Mouse (Mus musculus): ENCODE data around the gene Ppfia1.

Gene Ppfia1

GRCm38 (mm10) chr7:144480314-144480713 lies 73.2 kb downstream of the Ppfia1 start:
- no peak for DNase-seq

GRCm38 (mm10) chr7:144479569-144479968 lies 74.0 kb downstream of the Ppfia1 start:
- no peak for DNase-seq

DNA sequence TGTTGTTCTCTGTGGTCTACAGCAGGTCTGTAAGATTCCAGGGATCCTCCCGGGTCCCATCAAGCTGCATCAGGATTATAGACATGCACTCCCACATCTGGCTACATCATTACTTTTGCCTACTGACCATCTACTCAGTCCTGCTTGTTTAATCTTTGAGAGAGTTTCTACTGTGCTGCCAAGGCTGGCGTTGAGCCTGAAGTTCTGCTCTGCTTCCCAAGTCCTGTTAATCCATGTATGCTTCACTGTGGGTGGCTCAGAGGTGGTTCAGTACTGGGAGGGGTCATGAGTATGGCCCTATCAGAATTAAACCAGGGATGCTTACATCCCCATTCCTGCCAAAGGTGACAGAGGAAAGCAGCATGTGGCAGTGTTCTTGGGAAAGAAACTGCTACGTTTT lies 77.8 kb downstream of the Ppfia1 start:
- no peak for DNase-seq

GRCm38 (mm10) chr7:144473486-144473885 lies 80.0 kb downstream of the Ppfia1 start:
- no peak for DNase-seq

- DNase-seq: no peak
Measured at GRCm38 (mm10) chr7:144471103-144471502, 82.4 kb downstream of the Ppfia1 start.

GRCm38 (mm10) chr7:144470545-144471059 lies 82.9 kb downstream of the Ppfia1 start, which contains the start of gene Cttn:
Cttn (minus strand) TSS chr7:144471009.
- peak; percentile 24 for DNase-seq

- no peak for DNase-seq
Measured at GRCm38 (mm10) chr7:144469908-144470544, 83.5 kb downstream of the Ppfia1 start.

- DNase-seq: no peak
Measured at GRCm38 (mm10) chr7:144469181-144469641, 84.3 kb downstream of the Ppfia1 start.

DNA sequence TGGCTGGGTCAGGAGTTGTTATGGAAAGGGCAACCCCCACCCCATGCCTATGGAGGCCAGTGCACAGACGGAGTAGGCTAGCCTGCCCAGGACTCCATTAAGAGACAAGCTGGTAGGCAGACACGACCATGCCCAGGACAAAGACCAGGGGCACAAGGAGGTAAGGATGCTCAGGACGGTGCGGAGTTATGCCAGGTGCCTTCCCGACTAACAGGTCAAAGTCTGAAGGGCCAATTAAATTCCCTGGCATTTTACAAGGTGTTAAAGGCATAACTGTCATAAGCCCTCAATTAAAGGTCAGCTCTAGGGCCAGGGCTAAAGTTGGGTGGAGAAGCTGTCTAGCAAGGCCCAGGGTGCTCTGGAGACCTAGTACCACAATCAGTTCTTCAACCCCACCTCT lies 84.8 kb downstream of the Ppfia1 start:
- no peak for DNase-seq

DNA sequence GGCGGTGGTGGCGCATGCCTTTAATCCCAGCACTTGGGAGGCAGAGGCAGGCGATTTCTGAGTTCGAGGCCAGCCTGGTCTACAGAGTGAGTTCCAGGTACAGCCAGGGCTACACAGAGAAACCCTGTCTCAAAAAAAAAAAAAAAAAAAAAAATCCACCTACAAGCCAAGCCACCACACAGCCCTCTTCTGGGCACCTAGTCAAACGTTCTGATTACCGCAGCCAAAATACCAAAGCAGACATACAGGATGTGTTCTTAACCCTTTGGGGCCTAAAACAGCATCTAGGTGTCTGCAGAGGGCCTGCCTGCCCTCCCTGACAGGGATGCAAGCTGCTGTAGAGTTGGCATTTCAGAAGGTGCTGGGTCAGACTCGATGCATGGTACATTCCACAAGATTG lies 91.0 kb downstream of the Ppfia1 start:
- no peak for DNase-seq

- no peak for DNase-seq
Measured at GRCm38 (mm10) chr7:144461246-144461902, 92.2 kb downstream of the Ppfia1 start.

DNA sequence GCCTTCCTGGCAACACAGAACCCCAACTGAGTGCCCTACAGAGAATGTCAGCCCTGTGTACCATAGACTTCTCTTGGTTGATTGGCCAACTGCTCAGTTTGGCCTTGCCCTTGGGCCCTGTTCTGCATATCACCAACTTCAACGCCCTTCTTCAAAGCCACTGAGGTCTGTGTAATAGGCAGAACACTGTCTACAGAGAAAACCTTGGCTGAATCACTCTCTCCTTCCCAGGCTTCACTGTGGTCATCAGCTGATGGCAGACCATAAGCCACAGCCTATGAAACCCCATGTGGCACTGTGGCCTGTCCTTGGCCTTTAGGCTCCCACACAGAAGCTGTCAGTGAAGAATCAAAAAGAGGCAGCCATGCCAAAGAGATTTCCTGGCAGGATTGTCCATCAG lies 94.6 kb downstream of the Ppfia1 start:
- no peak for DNase-seq

- no peak for DNase-seq
Measured at GRCm38 (mm10) chr7:144450661-144451060, 102.9 kb downstream of the Ppfia1 start.

- DNase-seq: no peak
Measured at GRCm38 (mm10) chr7:144449637-144450570, 103.6 kb downstream of the Ppfia1 start.

DNA sequence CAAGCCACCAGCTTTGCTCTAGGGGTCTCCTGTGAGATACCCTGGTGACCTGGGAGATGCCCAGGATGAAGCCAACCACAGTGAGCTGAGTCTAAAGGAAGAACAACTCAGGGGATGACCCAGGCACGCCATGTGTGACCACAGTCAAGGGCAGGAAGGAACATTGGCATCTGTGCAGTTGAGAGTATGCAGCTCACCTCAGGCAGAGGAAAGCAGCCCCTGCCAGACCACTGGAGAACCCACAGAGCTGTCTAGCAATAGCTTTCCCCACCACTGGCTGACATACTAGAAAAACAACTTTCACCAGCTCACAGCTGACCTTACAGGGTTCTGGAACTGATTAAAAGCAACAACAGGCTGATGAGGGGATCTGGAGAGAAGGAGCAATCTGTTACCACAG lies 105.3 kb downstream of the Ppfia1 start:
- no peak for DNase-seq

- peak; percentile 49 for DNase-seq
Measured at GRCm38 (mm10) chr7:144447146-144447545, 106.4 kb downstream of the Ppfia1 start.

- DNase-seq: peak; percentile 61
Measured at GRCm38 (mm10) chr7:144444788-144445187, 108.7 kb downstream of the Ppfia1 start.

DNA sequence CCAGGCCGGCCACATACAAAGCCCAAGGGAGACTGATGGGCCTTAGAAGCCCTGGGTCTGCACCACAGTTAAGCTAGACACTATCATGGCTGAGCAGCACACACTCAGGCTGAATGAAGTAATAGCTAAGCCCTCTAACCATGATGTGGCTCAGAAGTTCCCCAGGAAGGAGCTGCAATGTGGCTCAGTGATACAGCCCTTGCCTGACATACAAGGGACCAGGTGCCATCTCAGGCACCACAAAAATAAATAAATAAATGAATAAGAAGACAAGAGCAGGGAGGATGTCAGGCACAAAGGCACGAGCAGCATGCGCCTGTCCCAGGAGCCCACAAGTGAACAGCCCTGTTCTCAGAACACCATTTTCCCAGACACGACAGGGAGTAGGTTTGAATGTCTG lies 111.6 kb downstream of the Ppfia1 start:
- no peak for DNase-seq

GRCm38 (mm10) chr7:144441466-144441865 lies 112.1 kb downstream of the Ppfia1 start:
- DNase-seq: no peak

DNA sequence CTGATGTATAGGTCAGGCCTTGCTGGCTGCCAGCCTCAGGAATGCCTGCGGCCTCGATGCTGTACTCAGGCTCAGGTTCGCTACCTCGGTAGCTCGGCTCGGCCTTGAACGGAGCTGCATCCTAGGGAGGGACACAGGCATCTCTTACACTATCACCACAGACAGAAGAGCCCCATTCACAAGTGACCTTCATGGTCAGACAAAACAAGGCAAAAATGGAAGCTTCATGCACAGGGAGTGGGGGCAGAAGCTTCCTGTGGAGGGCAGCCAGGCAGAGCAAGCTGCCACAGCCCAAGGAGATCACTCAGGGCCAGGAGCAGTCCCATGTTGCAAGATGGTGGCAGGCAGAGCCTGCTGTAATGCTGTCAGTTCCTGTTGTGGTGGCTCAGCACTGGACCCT lies 114.7 kb downstream of the Ppfia1 start:
- DNase-seq: no peak

DNA sequence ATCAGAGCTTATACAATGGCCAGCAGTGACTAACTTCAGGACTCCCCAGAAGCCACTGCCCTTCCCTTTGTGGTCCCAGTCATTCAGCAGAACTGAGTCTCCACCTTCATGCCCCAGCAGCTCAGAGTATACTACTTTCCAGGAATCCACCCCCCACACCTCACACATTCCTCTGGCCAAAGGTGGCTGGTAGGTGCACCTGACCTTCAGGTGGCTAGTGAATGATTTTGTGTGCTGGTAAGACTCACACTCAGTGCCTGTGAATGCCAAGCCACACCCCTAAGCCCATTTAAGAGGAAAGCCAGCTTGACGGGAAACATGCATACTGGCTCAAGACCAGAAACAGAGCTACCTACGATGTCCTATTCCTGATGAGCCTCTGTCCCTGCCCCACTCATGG lies 120.6 kb downstream of the Ppfia1 start:
- DNase-seq: no peak

DNA sequence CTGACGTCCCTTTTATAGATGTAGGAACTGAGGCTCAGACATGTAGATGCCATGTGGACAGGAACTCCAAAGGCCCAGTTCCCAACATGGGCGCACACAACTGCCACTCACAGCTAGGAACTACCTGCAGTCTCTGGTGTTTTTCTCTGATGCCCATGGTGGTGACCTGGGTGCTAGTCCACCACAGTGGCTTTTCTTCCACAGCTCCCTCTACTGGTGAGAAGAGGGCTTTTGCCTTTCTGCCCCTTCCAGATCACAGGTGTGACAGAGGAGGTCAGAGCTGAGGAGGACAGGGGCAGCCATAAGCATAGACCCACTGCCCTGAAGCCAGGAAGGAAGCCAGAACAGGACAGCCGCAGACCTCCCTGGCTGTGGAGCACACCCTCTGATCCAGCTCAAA lies 126.1 kb downstream of the Ppfia1 start:
- DNase-seq: no peak

Data from thymus, postnatal 25 days (tissue).